Mouse (Mus musculus) gastrocnemius, adult 8-10 months (tissue): ENCODE data around the gene Reep3. TPM values are rescaled to one million over a fixed set of nuclear protein-coding genes. Genes with fewer than 3 reads are reported as not detected.

ENCODE experiments used
- DNase-seq, 2 experiments: peaks; one replicate each; pipeline ENCODE4 v3.0.0; 2022; ENCODE audit warnings: low spot score in 2 of 2
- total RNA-seq, 4 experiments: library from RNA; stranded (reverse); gene quantifications; 2 replicates each; pipeline ENCODE4 v1.2.4; 2022

The Reep3 gene
- total RNA-seq, 4 experiments from 2014 or later: 7.6 to 9.3 (median 9.0) TPM

DNA sequence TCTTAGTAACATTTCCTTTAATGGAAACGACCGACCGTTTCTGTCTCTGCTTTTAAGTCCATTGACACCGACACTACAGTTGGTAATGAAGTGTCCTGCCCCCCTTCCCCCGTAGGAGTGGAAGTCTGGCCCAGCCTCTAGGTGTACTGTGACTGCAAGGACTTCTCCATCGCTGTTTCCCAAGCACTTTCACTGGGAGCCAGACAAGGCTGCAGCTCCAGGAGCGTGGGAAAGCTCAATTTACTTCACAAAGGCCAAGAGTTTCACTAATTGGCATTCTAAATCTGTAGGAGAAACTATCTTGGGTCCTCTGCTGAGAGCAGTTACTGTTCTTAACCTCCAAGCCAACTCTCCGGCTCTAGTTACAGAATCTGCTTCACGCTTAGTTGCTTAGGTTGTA is 43.3 kb downstream of the Reep3 start:
- DNase-seq: peak; percentile 24 to 34

DNA sequence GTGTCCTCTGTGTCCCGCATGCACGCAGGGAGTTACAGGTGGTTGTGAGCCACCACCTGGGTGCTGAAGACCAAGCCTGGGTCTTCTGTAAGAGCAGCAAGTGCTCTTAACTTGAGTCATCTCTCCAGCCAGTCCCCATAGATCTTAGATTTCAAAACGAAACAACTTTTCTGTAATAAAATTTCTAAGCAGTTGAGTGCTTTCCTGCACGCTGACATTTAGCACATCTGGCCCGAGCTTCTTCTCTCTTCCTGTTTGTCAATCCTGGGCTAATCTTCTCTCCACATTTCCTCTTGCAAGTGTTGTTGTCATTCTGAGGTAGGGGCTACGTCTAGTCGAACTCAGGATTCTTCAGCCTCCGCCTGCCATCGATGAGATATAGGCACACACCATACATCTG is 44.3 kb downstream of the Reep3 start:
- DNase-seq: no peak

DNA sequence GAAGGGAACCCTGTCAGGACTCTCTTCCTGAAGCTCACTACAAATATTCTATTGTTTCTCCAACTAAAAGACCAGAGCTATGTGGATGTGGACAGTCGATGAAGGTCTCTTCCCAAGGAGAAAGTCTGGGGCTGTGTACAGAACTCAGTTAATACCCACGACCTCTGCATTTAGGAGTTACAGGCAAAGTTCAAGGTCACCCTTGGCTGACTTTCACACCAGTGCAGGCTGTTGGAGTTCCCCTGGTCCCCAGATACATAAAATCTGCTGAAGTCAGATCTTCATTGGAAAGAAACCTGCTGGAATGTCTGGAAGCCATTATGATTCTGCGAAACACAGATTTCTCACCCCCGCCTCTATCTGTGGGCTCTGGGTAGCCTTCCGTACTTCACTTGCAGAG is 45.3 kb downstream of the Reep3 start:
- DNase-seq: no peak

DNA sequence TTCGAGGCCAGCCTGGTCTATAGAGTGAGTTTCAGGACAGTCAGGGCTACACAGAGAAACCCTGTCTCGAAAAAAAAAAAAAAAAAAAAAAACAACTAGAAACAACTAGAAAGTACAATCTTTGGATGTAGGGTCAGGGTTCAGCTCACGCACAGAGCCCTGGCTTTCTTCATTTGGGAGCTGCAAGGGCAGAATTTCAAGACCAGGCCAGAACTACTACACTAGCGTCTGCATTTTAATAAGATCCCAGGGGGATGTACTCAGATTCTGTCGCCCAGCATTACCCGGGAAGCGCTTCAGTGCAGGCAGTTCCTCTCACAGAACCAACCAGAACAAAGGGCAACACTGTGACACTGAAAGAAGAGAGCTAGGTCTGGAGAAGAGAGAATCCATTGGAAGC is 46.0 kb downstream of the Reep3 start:
- no peak for DNase-seq

DNA sequence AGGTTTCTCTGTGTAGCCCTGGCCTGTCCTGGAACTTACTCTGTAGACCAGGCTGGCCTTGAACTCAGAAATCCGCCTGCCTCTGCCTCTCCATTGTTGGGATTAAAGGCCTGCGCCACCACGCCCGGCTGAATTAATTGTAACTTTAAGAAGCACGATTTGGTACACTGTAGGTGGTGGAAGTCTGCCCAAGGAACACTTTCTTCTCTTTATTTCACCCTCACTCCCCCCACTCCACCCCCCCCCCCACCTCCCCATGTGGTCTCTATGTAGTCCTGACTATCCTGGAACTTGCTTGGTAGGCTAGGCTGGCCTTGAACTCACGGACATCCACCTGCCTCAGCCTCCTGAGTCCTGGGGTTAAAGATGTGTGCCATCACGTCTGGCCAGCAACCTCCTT is 47.1 kb downstream of the Reep3 start:
- DNase-seq: no peak

DNA sequence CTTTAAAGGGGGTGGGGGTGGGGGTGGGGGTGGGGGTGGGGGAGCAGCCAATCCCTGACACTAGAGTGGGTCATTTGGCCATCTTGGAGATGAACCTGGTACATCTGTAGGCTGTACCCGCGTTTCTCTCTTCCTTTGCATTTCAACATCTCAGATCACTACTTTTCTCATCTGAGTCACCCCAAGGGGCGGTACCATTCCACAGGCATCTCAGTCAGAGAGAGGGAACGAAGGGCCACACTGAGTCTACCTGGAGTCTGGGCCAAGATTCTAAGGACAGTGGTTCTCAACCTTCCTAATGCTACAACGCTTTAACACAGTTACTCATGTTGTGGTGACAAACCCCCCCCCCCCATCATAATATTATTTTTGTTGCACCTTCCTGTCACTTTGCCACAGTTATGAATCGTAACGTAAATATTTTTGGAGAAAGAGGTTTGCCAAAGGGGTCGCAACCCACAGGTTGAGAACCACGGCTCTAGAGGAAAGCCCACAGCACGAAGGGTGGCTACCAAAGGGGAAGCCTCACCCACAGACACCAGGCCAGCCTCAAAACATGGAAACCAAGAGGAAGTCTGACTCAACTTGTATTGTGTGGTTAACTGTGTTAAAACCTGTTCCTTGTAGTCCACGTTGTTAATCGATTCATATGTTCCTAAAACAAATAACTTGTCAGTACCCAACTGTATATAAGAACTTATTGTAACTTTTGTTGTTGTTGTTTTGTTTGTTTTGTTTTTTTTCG is 47.7 kb downstream of the Reep3 start:
- DNase-seq: no peak

DNA sequence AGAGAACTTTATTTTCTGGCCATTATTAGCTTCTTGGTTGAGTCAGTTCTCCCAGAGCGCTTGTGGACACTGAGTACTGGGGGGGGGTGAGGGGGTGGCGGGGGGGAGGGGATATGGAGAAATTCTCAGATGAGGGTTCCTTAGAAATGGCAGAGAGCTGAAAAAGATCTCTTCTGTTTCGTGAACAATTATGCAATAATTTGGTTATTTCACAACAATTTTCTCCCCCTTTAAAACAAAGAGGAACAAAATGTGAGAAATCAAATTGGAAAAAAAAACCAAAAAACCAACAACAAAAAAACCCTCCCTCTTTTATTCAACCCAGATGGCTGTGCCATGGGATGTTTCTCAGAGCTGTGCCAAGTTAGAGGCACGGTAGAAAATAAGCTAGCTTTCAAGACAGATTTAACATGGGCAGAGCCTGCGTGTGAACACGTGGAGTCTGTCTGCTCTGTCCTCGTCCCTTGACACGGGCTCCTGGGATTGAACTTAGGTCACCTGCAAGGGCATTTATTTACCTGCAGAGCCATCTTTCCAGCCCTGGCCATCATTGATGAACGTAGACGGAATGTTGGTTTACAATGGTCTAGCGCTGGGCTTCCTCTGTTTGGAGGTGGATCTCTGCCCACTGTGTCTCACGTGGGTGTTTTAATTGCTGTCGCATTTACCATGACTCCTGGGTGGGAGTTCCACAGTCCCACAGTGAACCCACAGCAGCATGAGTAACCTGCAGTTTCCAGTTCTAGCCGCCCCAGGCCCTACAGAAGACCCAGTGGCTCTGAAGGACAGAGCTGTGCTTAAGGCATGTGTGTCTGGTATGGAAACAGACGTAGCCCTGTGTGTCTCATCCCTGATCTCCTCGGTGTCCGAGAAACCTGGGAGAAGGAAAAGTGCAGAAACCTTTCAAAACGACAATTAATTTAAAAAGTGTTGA is 48.8 kb downstream of the Reep3 start:
- no peak for DNase-seq

DNA sequence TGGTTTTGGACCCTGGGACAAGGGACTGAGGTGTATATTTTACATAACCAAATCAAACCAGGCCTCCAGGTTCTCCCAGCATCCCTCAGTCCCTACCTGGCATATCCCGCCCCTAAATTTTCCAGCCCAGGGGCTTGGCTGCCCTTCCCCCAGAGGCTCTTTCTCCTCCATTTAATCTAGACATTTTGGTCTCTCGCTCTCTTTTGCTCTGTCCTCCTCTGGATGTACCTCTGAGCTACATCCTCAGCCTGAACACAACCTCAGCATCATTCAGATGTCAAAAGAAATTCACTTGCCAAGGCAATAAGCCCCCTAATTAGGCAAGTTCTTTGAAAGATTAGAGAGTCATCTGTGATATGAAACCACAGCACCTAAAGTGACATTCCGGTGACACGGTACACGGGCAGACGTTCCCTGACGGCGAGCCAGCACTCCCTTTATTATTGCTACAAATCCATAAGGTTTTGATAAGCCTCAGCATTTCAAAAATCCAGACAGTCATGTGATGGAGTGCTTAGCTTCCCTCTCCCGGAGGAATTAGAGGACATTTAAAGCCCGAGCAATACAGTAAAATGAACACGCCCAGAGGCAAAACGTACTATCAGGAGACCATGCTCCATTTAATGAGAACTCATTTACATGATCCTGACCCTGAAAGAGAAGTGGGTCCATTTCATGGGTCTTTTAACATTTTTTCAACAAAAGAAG is 51.4 kb downstream of the Reep3 start:
- no peak for DNase-seq

DNA sequence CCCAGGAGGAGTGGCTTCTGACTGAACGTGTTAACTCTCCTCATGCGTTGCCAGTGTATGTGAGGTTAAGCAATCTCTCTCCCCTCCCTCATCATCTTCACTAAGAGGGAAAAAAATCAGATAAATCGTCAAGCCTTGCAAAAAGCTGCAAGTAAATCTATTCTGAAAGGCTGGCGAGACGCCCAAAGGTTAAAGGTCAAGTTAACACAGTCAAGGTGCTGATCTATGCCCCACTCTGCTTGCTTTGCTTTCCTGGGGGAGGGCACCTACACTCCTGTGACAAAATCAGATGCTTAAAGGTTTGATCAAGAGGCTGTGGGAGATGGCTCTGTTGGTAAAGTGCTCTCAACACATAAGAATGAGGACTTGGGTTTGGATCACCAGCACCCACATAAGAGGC is 52.4 kb downstream of the Reep3 start:
- DNase-seq: no peak

DNA sequence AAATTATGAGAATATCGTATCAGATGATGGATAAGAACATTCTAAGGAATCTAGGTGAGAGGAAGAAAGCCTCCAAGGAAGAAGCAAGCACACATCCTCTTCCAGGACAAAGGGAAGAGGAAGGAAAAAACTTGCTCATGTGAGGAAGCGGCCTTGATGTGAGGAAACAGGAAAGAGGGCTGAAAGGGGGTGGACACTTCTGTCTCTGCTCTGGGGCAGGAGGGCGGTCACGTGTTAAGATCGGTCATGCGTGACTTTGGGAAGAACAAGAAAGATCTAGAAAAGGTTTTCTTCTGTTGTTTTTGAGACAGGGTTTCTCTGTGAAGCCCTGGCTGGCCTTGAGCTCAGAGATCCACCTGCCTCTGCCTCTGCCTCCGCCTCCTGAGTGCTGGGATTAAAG is 53.5 kb downstream of the Reep3 start:
- no peak for DNase-seq

DNA sequence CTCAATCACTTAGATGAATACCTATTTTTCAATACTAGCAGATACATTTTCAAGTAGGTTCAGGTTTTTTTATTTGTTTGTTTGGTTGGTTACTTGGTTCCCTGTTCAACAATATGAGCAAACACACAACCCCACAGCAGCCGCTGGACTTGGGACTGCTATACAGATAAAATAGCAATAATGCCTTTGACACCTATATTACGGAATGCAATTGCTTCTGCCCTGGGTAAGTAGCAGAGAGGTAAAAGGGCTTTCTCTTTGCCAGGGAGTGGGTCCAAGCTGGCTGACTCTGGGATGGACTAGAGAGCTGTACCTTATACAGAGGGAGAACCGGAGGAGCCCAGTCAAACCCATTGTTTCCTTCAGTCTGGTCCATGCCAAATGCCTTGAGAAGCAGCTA is 56.3 kb downstream of the Reep3 start:
- DNase-seq: no peak

DNA sequence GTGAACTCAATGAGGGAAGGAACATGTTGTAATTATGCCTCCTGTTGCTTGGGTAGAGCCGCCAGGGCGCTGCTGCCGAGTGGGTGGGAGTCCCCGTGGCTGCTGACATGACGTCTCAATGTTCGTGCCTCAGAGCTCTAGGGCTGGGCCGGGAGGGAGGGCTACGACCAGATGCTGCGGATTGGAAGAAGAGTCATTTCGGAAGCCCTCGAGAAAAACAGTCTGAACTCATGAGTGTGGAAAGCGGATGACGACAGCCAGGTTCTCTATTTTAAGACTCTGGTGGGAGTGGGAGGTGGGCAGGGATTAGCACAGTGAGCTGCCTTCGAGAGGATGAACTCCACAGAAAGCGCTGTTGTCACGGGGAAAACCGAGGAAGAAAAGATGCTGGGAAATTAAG is 57.7 kb downstream of the Reep3 start:
- no peak for DNase-seq

DNA sequence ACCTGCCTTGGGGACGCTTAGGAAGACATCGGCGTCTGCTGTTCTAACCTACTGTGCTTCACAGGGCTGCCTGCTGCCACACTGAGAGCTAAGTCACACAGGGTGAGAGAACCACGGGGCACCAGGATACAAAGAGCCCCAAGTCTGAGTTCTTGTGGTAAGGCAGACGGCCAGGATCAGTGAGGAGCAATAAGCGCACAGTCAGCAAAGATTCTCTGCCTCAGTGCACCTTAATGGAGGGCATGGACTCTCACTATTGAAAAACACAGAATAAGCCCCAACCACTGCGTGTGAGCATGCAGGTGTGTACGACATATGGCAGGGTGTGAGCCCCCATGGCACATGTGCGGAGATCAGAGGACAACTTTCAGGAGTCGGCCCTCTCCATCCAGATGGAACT is 60.2 kb downstream of the Reep3 start:
- DNase-seq: no peak

DNA sequence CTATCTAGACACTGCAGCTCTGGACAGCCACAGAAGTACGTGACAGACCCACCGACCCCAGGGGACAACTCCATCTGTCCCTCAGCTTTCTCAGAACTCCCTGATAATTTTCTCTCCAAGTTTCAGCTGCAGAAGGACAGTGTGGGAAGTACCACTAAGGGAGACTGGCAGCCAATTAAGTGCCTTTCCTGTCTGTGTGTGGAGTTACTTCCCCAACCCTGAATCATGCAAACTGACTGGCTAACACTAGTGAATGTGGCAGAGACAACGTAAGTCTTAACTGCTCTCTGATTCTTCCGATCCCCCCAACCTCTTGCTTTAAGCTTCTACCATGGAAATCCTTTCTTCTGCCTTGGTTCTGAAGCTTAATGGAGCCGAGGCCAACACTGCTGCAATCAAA is 60.6 kb downstream of the Reep3 start:
- no peak for DNase-seq

DNA sequence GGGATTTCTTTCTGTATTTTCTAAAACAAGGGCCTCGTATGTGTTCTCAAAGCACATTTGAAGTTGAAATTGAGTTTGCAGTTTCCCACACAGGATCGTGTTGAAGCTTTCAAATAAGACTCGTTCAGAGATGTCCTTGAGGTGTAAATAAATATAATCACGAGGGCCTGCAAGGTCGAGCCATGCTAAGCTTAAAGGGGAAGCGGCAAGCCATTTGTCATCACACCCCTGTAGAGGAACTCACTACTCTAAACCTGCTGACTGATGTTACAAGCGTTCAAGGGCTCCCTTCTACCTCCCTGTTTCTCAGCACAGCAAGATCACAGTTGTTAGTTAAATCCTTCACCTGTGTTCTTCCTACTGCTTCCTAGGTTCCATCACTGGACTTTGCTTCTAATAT is 65.6 kb downstream of the Reep3 start:
- no peak for DNase-seq

DNA sequence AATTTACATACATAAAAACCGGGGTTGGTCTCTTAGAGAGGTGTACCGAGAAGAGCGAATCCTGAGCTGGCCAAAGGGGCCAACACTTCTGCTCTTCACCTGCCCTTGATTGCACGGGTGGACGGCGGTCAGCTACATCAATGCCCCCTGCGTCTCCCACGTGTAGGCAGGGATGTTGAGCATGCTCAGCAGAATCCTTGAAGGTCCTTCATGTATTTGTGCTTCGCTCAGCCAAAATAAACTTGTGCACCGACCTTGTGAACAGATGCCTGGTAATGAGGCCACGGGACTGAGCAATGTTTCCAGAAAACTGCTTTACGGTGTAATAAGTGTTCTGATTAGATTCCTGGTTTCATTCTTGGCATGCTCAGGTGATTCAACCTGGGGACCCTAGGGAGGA is 67.4 kb downstream of the Reep3 start:
- DNase-seq: no peak

DNA sequence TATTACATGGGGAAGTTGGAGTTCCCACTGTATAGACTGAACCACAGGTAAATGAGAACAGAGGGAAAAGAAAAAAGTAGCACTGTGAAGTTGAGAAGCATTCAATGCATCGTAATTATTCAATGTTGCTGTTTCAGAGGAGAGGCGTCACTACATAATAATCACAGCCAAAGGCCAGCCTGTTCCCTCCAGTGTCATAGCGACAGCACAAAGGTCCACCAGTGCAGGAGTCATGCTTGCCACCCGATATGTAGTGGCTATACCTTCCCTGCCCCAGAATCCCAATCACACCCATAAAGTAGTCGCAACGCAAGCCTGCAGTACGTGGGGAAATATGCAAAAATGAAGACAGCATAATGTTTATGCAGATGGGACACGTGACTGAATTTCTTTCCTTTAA is 70.4 kb downstream of the Reep3 start:
- DNase-seq: no peak

DNA sequence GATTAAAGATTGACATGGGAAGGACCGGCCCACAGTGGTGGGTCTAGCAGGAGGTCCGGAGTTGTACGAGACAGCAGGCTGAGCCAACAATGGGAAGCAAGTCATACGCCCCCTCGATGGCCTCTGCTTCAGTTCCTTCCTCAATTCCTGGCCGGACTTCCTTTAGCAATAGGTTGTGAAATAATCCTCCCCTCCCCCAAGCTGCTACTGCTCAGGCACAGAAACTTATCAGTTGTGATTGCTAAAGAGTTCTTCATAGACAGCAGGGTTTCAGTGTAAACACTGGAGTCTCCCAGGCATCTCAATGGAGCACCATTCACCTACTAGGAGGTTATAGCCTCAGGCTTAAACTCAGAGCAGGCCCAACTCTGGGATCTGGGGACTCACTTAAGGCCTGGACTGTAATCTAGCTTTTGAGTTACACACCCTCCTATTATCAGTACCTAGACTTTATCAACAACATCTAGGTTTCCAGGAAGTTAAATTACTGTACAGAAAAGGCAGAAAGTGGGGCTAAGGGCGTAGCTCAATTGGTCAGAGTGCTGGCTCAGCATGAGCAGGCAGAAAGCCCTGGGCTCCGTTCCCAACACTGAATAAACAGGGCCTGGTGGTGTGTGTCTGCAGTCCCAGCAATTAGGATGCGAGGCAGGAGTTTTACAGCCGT is 71.0 kb downstream of the Reep3 start:
- DNase-seq: peak; percentile 71

DNA sequence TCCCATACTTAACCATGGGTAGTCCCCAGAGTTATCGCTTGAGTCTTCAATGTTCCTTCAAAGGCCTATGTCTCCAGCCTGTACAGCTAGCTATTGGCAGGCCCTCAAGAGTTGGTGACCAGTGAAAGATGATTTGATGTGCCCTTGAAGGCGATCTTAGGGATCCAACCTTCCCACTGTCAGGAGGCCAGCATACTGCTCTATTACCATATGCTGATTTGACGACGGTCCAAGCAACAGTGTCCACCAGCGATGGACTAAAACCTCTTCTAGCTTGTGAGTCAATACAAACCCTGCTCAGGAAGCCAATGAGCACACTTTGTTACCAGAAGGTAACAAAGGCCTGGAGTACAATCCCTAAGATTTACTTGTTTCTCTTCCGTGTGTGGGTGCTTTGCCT is 72.4 kb downstream of the Reep3 start:
- DNase-seq: no peak

DNA sequence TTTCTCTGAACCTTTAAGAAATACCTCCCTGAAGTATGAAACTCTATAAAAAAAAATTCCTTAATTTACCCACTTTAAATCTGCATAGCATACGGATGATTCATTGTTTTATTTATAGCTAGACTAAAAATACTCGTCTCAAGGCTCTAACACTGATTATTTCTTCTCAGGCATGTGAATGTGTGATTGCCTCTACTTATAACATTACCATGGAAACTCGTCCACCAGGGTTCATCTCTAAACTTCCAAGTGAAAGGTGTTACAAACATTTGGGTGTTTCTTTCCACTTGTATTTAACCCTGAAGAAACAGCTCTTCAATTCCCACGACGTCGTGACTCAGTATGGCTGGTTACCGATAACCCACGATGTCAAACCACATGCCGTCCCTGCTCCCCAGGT is 73.7 kb downstream of the Reep3 start:
- no peak for DNase-seq

DNA sequence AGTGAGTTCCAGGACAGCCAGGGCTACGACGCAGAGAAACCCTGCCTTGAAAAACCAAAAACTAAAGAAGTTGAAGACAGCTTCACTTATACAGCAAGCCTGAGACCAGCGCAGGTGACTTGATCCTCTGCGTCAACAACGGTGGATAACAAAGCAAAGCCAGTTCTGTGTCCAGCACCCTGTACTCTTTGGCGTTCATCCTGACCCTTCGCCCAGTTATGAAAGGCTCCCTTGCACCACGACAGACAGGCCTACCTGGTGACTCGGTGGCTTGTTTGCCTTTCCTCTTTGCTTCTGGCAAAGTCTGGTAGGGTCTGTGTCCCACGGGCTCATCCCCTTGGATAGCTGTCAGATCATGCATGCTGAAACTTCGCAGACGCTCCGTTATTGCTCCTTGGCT is 75.3 kb downstream of the Reep3 start:
- no peak for DNase-seq

DNA sequence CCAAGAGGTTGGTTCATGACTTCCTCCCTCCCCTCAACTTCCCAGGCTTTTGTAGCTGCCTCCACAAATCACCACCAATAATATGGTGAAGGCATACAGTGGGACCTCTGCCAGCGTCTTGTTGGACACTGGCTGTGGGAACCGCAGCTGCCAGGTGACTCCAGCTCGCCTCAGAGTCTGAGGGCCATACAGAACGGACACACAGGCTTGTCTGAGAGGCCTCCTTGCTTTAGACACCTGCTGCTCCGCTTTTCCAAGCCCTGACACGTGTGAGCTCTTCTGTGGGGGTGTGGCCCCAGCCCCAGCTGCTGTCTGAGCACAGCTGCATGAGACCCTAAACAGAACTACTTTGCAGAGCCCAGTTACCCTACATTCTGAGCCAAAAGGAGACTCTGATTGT is 77.9 kb downstream of the Reep3 start:
- DNase-seq: no peak
